Mouse (Mus musculus) CD4-positive helper T cell, adult 2 months (primary cell): ENCODE measurements around the gene Pgm1.

Experiments used
- DNase-seq: peaks from one replicate; pipeline ENCODE4 v3.0.0-alpha.2; 2012; ENCODE audit warnings: low read depth, missing footprints, low spot score

Pgm1 gene

DNA sequence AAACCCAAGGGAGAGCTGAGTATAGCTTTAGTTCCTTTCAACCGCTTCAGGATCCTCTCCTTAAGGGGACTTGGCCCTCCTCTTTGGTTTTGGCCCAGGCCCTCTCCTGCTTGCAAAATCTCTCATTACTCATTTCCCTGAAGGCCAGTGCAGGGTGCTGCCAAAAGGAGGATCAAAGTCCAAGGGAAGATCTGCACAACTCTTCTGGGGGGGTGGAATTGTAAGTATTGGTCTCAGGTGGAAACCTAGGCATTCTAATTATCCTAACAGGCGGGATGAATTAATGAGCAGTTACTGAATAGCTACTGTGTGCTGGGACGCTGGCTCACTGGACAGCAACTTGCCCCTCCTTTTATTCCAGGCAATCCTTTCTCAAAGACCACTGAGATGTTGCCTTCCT lies 82.3 kb downstream of the Pgm1 start:
- DNase-seq, result no peak

DNA sequence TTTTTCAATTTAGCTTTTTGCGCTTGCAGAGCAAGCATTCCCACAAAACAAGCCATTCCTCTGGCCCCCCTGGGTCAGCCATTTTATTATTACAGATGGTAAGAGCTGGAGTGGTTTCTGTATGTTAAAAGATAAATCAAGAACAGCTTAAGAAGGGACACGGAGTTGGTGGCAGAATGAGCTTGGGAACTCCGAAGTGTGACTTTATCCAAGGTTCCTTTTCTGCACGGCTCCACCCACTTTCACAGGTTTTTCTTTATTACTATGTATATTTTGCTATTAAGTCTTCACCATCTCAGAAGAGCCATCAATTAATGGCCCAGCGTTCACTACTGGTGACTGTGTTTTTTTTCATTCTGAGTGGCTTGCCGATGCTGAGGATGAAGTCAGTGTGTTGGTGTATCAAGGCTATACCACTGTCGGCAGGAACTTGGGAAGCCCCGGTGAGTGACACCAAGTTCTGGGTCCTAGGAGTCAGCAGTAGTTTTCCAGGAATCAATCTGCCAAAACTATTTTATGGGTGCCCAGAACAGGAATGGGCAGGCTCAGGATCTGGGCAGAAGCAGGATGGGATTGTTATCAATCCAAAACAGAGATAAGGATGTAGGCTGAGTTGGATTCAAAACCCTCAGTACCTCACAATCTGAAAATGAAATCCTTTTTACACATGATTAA lies 83.3 kb downstream of the Pgm1 start:
- DNase-seq, result no peak

DNA sequence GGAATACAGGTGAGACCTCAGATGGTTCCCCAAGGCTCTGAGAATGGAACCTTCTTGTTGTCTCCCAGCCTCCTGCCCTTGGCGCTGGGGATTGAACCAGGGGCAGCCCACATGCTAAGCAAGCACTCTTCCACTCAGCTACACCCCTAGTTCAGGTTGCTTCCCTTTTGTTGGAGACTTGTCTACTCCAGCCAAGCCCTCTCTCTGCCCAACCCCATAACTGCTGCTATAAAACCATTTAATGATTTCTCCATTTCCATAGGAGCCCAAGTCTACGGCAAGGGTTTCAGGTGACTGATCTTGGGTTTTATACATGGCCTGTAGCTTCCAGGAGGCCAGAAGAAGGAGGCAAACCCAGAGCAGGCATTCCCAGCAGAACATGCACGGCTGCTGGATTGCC lies 98.6 kb downstream of the Pgm1 start:
- DNase-seq, result no peak

DNA sequence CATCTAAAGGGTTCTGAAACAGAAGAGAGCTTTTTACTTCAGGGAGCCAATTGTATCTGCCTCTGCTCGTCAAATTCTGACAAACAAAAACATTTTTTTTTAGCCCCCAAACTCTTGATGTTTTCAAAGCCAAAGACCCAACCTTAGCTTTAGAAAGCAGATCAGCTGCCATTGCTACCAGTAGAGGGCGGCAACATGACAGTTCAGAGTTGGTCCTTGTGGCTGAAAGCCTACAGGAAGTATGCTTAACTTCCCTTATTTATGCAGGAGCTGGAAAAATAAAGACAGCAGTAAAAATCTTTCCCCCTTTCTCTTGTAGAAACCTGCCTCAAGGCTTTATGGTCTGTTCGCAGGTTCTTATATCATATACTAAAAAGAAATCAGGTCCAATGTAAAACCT lies 99.4 kb downstream of the Pgm1 start:
- DNase-seq, result peak; percentile 12

DNA sequence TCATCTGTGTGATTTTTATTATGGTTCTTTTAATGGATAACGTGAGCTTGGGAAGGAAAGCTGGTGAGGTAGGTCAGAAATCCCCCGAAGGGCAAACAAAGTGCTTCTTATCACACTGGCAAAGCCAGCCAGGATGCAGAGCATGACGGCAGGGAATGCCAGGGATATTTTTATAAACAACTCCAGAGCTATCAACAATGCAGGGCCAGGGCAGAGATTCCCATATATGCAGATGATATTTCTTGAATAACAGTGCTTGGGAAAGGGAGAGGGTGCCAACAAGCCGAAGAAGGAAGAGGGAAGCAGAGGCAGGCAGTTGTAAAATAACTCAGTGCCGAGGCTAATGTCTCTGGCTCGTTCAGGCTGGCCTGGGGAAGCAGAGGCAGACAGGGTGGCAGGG lies 102.1 kb downstream of the Pgm1 start:
- no peak for DNase-seq

DNA sequence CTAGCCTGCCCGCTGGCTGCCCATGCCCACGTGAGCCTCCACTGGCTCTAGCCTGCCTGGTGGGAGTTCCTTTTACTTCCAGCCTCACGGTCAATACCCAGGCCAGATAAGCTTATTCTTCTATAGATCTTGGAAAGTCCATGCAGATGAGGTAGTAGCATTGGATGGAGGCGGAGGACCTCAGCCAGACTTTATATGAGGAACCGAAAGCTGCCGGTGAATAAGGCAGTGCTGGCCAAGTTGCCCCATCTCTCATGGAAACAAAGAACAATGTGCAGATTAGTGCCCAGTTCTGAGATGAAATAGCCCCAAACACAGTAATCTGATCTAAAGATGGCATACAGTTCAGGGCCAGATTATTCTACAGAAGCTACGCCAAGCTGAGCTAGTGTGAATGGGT lies 103.4 kb downstream of the Pgm1 start:
- DNase-seq, result no peak

DNA sequence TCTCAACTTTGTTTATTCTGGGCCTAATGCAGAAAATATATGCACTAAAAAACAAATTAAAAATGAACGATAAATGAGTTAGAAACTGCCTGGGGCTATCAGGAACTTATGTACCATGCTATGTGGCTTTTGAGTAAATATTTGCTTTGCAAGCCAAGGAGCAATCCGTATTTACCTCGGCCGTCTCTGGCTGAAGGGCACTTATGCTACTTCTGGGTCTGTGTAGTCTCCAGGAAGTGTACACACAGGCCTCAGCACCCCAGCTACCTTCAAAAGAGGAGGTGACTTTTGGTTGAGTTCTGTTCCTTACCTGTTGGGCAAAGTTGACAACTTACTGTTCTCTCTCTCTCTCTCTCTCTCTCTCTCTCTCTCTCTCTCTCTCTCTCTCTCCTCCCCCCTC lies 104.7 kb downstream of the Pgm1 start:
- DNase-seq, result no peak

DNA sequence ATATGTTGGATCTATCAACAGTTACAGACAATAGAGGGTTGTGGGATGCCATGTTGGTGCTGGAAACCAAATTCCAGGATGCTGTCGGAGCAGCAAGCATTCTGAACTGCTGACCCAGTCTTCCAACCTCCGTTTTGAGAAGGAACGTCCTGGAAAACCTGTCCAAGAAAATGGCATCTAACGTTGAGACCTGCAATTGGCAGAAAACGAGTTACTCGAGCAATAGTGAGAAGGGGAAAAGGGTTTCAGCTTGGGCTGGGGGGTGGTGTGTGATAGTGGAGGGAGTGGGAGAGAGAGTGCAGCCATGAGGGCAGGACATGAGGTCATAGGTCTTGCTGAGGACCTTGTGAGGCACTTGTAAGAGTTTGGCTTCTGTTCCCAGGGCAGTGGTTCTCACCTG lies 105.8 kb downstream of the Pgm1 start:
- no peak for DNase-seq

DNA sequence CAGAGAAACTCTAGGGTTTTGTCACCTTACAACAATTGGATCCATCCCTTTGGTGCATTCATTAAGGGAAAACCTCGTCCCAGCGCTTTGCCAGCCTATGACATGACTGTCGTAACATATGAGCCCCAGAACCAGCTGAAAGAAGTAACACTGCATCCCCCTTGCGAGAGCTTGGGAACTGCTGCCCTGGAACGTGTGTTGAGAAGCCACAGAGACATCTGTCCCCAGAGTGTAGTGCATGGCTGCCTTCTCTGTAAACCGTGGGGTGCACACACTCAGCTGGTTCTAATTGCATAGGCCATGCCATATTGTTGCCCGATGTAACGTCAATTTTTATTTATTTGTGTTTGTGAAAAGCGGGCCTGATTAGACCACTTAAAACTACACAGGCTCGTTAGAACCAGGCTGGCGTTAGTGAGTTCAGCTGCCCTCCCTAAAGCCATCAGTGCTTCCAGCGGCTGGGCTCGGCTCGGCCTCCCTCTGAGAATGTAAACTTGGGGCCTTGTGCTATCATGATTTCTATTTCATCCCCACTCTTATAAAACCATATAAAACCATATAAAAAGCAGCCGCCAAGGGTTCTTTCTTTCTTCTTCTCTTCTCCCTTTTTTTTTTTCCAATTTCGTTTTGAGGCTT lies 106.8 kb downstream of the Pgm1 start:
- DNase-seq, result no peak
